Mouse (Mus musculus) bone marrow, adult 2 months (tissue): ENCODE measurements around the gene Neb. TPM values are rescaled to one million over a fixed set of nuclear protein-coding genes. Genes with fewer than 3 reads are reported as not detected.
"Not testable (repeated sequence)": the region's sequence is repeated elsewhere in the genome, so short reads cannot be mapped to it uniquely, and the experiment has no call there.

Experiments used
- H3K27ac ChIP-seq: fragments of 200-500 bp; 2 replicates; pipeline ENCODE4 v1.5.1; 2012; ENCODE audit warnings: low read depth, mild to moderate bottlenecking, control low read depth, inconsistent platforms, low read length; ENCODE audit not compliant: control insufficient read depth, poor library complexity, insufficient read depth
- H3K4me1 ChIP-seq: fragments of 200-500 bp; 2 replicates; pipeline ENCODE4 v1.6.1; 2011; ENCODE audit warnings: low read length; ENCODE audit not compliant: control insufficient read depth, insufficient read depth
- H3K4me3 ChIP-seq: fragments of 200-500 bp; replicated peaks from 2 replicates; pipeline ENCODE3; 2011; ENCODE audit warnings: mild to moderate bottlenecking, low read depth, low read length, control low read depth; ENCODE audit not compliant: control insufficient read depth
- CTCF ChIP-seq: fragments of 200-500 bp; IDR thresholded peaks from 2 replicates; pipeline ENCODE4 v1.5.1; 2011; ENCODE audit warnings: low read length, control low read depth; ENCODE audit not compliant: control insufficient read depth, insufficient read depth
- POLR2A ChIP-seq: fragments of 200-500 bp; IDR thresholded peaks from 2 replicates; pipeline ENCODE4 v1.6.1; 2011; ENCODE audit warnings: low read depth, mild to moderate bottlenecking, control low read depth, low read length, borderline replicate concordance; ENCODE audit not compliant: control insufficient read depth
- WGBS: fragments of 180-500 bp; shearing (Covaris S2); methylation state at CpG from one replicate; pipeline ENCODE4 v1.1.7; 2018; 5-methylcytosine and 5-hydroxymethylcytosine counted together
- polyA plus RNA-seq: library from polyadenylated mRNA; stranded (reverse); fragments of >200 nt; gene quantifications from 2 replicates; pipeline ENCODE4 v1.2.4, GENCODE M21; 2011; ENCODE audit warnings: low replicate concordance; ENCODE audit not compliant: missing spikeins, insufficient read depth, insufficient read length

Gene Neb
- polyA plus RNA-seq, 1 experiment: 4.5 TPM

- WGBS: 66% methylated on average over 9 of the region's 9 CpGs
- Histone ChIP-seq H3K4me1 (peaks cover 1% of the 10 kb centered on the region), H3K27ac (no peak overlapping the region), H3K4me3 (no peak overlapping the region)
- TF ChIP-seq CTCF: no peak
- TF ChIP-seq POLR2A: no peak
Measured at GRCm38 (mm10) chr2:52177726-52178125, 200.5 kb downstream of the Neb start.

- no peak overlapping the region for H3K4me3 ChIP-seq
- peaks cover 1% of the 10 kb centered on the region for H3K4me1 ChIP-seq
- WGBS: 89% methylated on average over 7 of the region's 7 CpGs
- no peak overlapping the region for H3K27ac ChIP-seq
- no peak for TF ChIP-seq CTCF
- no peak for TF ChIP-seq POLR2A
Measured at GRCm38 (mm10) chr2:52177184-52177583, 201.1 kb downstream of the Neb start.

- Histone ChIP-seq H3K4me1 (peaks cover 1% of the 10 kb centered on the region), H3K27ac (no peak overlapping the region), H3K4me3 (no peak overlapping the region)
- WGBS: 33% methylated on average over 8 of the region's 8 CpGs
- TF ChIP-seq POLR2A (no peak), CTCF (no peak)
Measured at GRCm38 (mm10) chr2:52176537-52176936, 201.7 kb downstream of the Neb start.

GRCm38 (mm10) chr2:52174951-52175350 lies 203.3 kb downstream of the Neb start:
- Histone ChIP-seq H3K4me1 (peaks cover 1% of the 10 kb centered on the region), H3K4me3 (no peak overlapping the region), H3K27ac (no peak overlapping the region)
- no peak for TF ChIP-seq CTCF
- no peak for TF ChIP-seq POLR2A
- WGBS: 81% methylated on average over 4 of the region's 4 CpGs

GRCm38 (mm10) chr2:52169243-52170005 lies 208.8 kb downstream of the Neb start:
- H3K4me3 ChIP-seq: no peak overlapping the region
- WGBS: 72% methylated on average over 7 of the region's 7 CpGs
- no peaks in the 10 kb centered on the region; the same call in 1 of the 2 replicates for H3K4me1 ChIP-seq
- TF ChIP-seq POLR2A: no peak
- TF ChIP-seq CTCF: no peak
- H3K27ac ChIP-seq: no peak overlapping the region

- Histone ChIP-seq H3K4me1 (no peaks in the 10 kb centered on the region), H3K27ac (no peak overlapping the region), H3K4me3 (no peak overlapping the region)
- 65% methylated on average over 3 of the region's 3 CpGs for WGBS
- TF ChIP-seq POLR2A (no peak), CTCF (no peak)
Measured at GRCm38 (mm10) chr2:52153064-52153463, 225.2 kb downstream of the Neb start.

- WGBS: 86% methylated on average over 2 of the region's 2 CpGs
- H3K4me1 ChIP-seq: no peaks in the 10 kb centered on the region
- no peak for TF ChIP-seq POLR2A
- no peak for TF ChIP-seq CTCF
- no peak overlapping the region for H3K27ac ChIP-seq
- H3K4me3 ChIP-seq: no peak overlapping the region
Measured at GRCm38 (mm10) chr2:52133351-52133750, 244.9 kb downstream of the Neb start.

GRCm38 (mm10) chr2:52131370-52131769 lies 246.9 kb downstream of the Neb start:
- H3K27ac ChIP-seq, H3K4me1 ChIP-seq: not testable (repeated sequence)
- WGBS: 94% methylated on average over 20 of the region's 20 CpGs

GRCm38 (mm10) chr2:52114086-52114485 lies 264.2 kb downstream of the Neb start:
- TF ChIP-seq CTCF: no peak
- TF ChIP-seq POLR2A: no peak
- Histone ChIP-seq H3K4me3 (no peak overlapping the region), H3K27ac (no peak overlapping the region), H3K4me1 (no peaks in the 10 kb centered on the region)
- 96% methylated on average over 1 of the region's 1 CpGs for WGBS

More at GRCm38 (mm10) chr2:52131370-52131769, 246.9 kb downstream of the Neb start:
- H3K4me3 ChIP-seq: not testable (repeated sequence)

Other genes with a start within 250 kb of the Neb start
- 8.6 and 13.9 TPM in 2 replicates for gene Arl5a, start 46.4 kb upstream of the Neb start, polyA plus RNA-seq